Mouse (Mus musculus) forebrain, embryonic 15.5 days (tissue): ENCODE measurements around the gene Adamts12. TPM values are rescaled to one million over a fixed set of nuclear protein-coding genes. Genes with fewer than 3 reads are reported as not detected.
A peak's percentile ranks its signal among the peaks of the same experiment; 100 is the strongest.

Source experiments
- ATAC-seq: fragments of 200-750 bp; cut with Nextera tagmentation; replicated peaks from 2 replicates; pipeline ENCODE4 v1.8.0; 2017; ENCODE audit warnings: mild to moderate bottlenecking, moderate TSS enrichment, moderate library complexity
- H3K27ac ChIP-seq: fragments of 300-500 bp; sonication (generic); replicated peaks from 2 replicates; pipeline ENCODE4 v1.5.1; 2015; ENCODE audit warnings: mild to moderate bottlenecking, inconsistent platforms
- H3K27me3 ChIP-seq: fragments of 300-500 bp; sonication (generic); 2 replicates; pipeline ENCODE4 v1.6.1; 2015; ENCODE audit warnings: inconsistent platforms
- H3K36me3 ChIP-seq: fragments of 300-500 bp; sonication (generic); 2 replicates; pipeline ENCODE4 v1.6.1; 2015; ENCODE audit warnings: mild to moderate bottlenecking, inconsistent platforms
- H3K4me1 ChIP-seq: fragments of 300-500 bp; sonication (generic); 2 replicates; pipeline ENCODE4 v1.6.1; 2015; ENCODE audit warnings: inconsistent platforms
- H3K4me2 ChIP-seq: fragments of 300-500 bp; sonication (generic); replicated peaks from 2 replicates; pipeline ENCODE4 v1.6.1; 2015; ENCODE audit warnings: mild to moderate bottlenecking, inconsistent platforms
- H3K4me3 ChIP-seq: fragments of 300-500 bp; sonication (generic); 2 replicates; pipeline ENCODE4 v1.5.1; 2015; ENCODE audit warnings: mild to moderate bottlenecking, inconsistent platforms
- H3K9ac ChIP-seq: fragments of 300-500 bp; sonication (generic); replicated peaks from 2 replicates; pipeline ENCODE4 v1.6.1; 2015; ENCODE audit warnings: mild to moderate bottlenecking, inconsistent platforms
- H3K9me3 ChIP-seq: fragments of 300-500 bp; sonication (generic); 2 replicates; pipeline ENCODE4 v1.6.1; 2016; ENCODE audit warnings: inconsistent platforms
- WGBS: fragments of 180-500 bp; shearing (Covaris S2); methylation state at CpG from one replicate; pipeline ENCODE4 v1.1.7; 2015; ENCODE audit warnings: mixed read lengths; 5-methylcytosine and 5-hydroxymethylcytosine counted together
- polyA plus RNA-seq: library from polyadenylated mRNA; unstranded; fragments of >200 nt; fragmentation: Nextera tagmentation; extraction: Ambion mirVana; gene quantifications from 2 replicates; pipeline ENCODE4 v1.2.1, GENCODE M21; 2015

The Adamts12 gene
- polyA plus RNA-seq, 1 experiment from 2014 or later = 1.0 TPM

DNA sequence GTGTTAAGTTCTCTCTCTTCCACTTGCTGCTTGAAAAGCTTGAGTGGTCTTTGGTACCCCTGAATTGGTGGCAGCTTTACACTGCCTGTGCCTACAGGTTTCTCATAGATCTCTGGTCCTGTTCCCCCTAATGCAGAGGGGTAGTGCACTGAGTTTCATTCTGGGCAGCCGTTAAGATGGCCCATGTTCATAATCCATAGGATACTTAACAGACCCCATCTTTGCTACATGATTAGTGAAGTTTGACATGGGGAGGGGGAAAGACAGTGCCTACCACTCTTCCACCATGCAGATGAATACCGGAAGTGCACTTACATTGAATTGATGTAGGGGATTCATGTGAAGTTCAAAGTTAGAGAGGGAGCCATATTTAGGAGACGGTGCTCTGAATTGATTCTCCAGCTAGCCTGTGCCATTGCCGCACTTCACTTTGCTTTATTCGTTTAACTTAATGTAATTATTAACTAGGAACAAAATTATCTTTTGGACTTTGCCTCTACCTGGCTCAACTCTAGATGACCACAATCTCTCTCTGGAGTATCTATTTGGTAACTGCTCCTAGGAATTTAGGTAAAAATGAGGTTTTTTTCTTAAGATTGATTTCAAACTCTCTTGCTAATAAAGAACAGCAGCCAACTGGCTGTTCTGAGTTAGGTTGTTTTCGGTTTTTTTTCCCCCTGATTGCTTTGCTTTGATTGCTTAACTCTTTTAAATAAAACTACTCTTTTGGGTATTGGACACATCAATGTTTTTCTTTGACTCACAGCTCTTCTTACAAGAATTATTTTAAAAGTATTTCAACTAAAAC lies 214.9 kb downstream of the Adamts12 start:
- H3K4me3 ChIP-seq = no peak overlapping the region
- no peaks in the 10 kb centered on the region for H3K27me3 ChIP-seq
- H3K36me3 ChIP-seq = no peaks in the 10 kb centered on the region
- 94% methylated on average over 6 of the region's 6 CpGs for WGBS
- H3K4me2 ChIP-seq = no peak overlapping the region
- no peak overlapping the region for H3K9ac ChIP-seq
- no peak overlapping the region for H3K27ac ChIP-seq
- H3K9me3 ChIP-seq = no peaks in the 10 kb centered on the region
- no peaks in the 10 kb centered on the region for H3K4me1 ChIP-seq
- no peak for ATAC-seq

DNA sequence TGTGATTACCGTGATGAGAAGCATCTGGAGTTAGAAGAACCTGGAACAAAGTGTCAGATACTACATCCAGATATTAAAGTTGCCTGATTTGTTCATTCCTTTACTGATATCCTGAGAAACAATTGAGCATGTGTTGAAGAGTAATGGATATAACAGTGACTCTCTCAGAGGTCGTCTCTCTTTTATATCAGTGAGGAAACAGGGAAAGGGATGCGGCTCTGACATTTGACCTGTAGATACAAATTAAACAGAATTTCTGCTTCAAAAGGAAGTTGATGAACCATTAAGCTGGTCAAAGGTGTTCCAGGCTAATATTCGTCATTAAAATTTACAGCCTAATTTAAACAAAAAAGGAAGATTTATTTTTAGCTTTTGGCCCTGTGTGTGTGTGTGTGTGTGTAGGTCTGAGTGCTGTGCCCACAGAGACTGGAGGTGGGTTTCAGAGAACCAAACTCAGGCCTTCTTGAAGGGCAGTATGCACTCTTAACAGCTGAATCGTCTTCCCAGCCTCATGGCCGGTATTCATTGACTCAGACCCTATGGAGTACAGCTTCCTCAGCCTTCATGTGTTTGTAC lies 216.2 kb downstream of the Adamts12 start:
- no peaks in the 10 kb centered on the region for H3K27me3 ChIP-seq
- no peak overlapping the region for H3K9ac ChIP-seq
- 85% methylated on average over 6 of the region's 6 CpGs for WGBS
- H3K4me3 ChIP-seq = no peak overlapping the region
- H3K36me3 ChIP-seq = no peaks in the 10 kb centered on the region
- no peaks in the 10 kb centered on the region for H3K4me1 ChIP-seq
- H3K4me2 ChIP-seq = no peak overlapping the region
- no peak overlapping the region for H3K27ac ChIP-seq
- no peaks in the 10 kb centered on the region for H3K9me3 ChIP-seq
- ATAC-seq = no peak

DNA sequence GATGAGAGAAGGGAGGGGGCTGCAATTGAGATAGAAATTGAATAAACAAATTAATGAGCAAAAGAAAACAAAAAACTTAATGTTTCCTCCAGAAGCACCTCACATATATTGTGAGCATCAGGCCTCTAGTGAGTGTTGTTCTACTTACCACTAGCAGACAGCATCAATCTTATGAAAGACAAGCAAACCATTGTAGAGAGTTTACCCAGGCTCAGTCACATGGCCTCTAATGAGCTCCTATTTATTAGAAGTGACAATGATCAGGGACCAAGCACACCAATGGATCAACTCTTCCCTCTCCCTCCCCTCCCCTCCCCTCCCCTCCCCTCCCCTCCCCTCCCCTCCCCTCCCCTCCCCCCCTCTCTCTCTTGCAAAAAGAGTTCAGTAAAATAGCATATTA lies 218.6 kb downstream of the Adamts12 start:
- Histone ChIP-seq H3K9me3 (no peaks in the 10 kb centered on the region), H3K27ac (no peak overlapping the region), H3K36me3 (no peaks in the 10 kb centered on the region), H3K27me3 (no peaks in the 10 kb centered on the region), H3K4me1 (no peaks in the 10 kb centered on the region), H3K4me3 (no peak overlapping the region), H3K9ac (no peak overlapping the region), H3K4me2 (no peak overlapping the region)
- no peak for ATAC-seq

DNA sequence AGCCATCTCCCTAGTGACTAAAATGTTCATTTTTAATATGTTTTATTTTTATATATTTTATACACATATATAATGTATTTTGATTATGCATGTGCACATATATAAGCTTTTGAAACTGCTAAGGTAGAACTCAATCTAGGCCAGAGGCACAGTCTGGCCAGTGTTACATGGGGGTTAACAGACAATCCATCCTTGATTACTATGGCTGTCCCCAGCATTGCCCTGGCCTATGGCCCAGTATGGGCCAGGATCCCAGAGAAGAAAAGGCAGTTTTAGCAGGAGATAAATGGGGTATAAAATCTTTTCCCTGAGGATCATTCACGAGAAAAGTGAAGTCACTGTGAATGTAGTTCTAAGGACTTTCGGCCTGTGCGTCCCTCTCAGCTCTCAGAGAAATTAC lies 223.2 kb downstream of the Adamts12 start:
- H3K36me3 ChIP-seq = no peaks in the 10 kb centered on the region
- no peaks in the 10 kb centered on the region for H3K9me3 ChIP-seq
- H3K9ac ChIP-seq = no peak overlapping the region
- no peak overlapping the region for H3K4me2 ChIP-seq
- no peaks in the 10 kb centered on the region for H3K27me3 ChIP-seq
- H3K4me3 ChIP-seq = no peak overlapping the region
- H3K27ac ChIP-seq = no peak overlapping the region
- H3K4me1 ChIP-seq = no peaks in the 10 kb centered on the region
- WGBS = 94% methylated on average over 3 of the region's 3 CpGs
- ATAC-seq = no peak

GRCm38 (mm10) chr15:11292246-11292645 lies 227.7 kb downstream of the Adamts12 start:
- Histone ChIP-seq H3K36me3 (no peaks in the 10 kb centered on the region), H3K9ac (no peak overlapping the region), H3K9me3 (no peaks in the 10 kb centered on the region), H3K27ac (no peak overlapping the region), H3K4me2 (no peak overlapping the region), H3K27me3 (no peaks in the 10 kb centered on the region), H3K4me3 (no peak overlapping the region), H3K4me1 (no peaks in the 10 kb centered on the region)
- WGBS = 79% methylated on average over 5 of the region's 5 CpGs
- ATAC-seq = no peak

- ATAC-seq = peak; percentile 56; the same call in 1 of the 2 replicates
- no peaks in the 10 kb centered on the region for H3K9me3 ChIP-seq
- H3K4me3 ChIP-seq = no peak overlapping the region
- no peaks in the 10 kb centered on the region for H3K27me3 ChIP-seq
- no peaks in the 10 kb centered on the region for H3K4me1 ChIP-seq
- H3K4me2 ChIP-seq = no peak overlapping the region
- no peak overlapping the region for H3K27ac ChIP-seq
- no peak overlapping the region for H3K9ac ChIP-seq
- no peaks in the 10 kb centered on the region for H3K36me3 ChIP-seq
- 67% methylated on average over 6 of the region's 6 CpGs for WGBS
Observed at GRCm38 (mm10) chr15:11295016-11295415, 230.4 kb downstream of the Adamts12 start.

DNA sequence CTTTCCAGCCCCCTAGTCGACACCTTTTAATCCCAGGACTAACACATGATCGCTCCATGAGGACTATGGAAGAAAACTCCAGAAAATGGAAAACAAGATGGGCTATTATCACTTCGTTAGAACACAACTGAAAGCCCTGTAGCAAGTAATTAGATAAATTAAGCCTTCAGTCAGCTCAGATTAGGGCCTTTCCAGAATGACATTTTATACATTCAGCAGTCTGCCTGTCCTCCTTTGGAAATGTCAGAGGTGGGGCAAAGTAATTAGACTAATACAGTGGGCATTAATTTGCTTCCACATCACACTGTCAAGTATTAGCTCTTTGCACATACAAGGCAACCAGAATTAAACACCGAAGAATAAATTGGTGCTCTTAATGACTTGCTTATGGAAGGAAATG lies 233.4 kb downstream of the Adamts12 start:
- WGBS = 27% methylated on average over 4 of the region's 4 CpGs
- Histone ChIP-seq H3K27me3 (no peaks in the 10 kb centered on the region), H3K9me3 (no peaks in the 10 kb centered on the region), H3K4me1 (no peaks in the 10 kb centered on the region), H3K4me2 (no peak overlapping the region), H3K36me3 (no peaks in the 10 kb centered on the region), H3K9ac (no peak overlapping the region), H3K4me3 (no peak overlapping the region), H3K27ac (no peak overlapping the region)
- ATAC-seq = peak; percentile 72

DNA sequence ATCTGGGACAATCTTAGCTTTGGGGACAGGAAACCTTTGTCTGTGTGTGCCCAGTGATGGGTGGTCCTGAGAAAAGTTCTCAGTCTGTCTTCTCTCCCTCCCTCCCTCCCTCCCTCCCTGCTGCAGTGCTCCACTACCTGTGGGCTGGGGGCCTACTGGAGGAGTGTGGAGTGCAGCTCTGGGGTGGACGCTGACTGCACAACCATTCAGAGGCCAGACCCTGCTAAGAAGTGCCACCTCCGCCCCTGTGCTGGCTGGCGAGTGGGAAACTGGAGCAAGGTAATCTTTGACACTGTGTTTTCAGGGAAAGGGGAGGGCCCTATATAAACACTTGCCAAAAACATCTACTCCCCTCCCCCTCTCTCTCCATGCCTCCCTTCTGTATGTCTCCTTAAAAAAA lies 252.5 kb downstream of the Adamts12 start:
- H3K27me3 ChIP-seq = no peaks in the 10 kb centered on the region
- H3K27ac ChIP-seq = no peak overlapping the region
- no peak overlapping the region for H3K9ac ChIP-seq
- H3K4me2 ChIP-seq = no peak overlapping the region
- no peaks in the 10 kb centered on the region for H3K9me3 ChIP-seq
- no peaks in the 10 kb centered on the region for H3K36me3 ChIP-seq
- 49% methylated on average over 3 of the region's 3 CpGs for WGBS
- no peak overlapping the region for H3K4me3 ChIP-seq
- ATAC-seq = no peak
- no peaks in the 10 kb centered on the region for H3K4me1 ChIP-seq

GRCm38 (mm10) chr15:11320481-11320880 lies 255.9 kb downstream of the Adamts12 start:
- H3K4me1 ChIP-seq = no peaks in the 10 kb centered on the region
- H3K27me3 ChIP-seq = no peaks in the 10 kb centered on the region
- no peaks in the 10 kb centered on the region for H3K36me3 ChIP-seq
- no peak overlapping the region for H3K4me2 ChIP-seq
- no peaks in the 10 kb centered on the region for H3K9me3 ChIP-seq
- 29% methylated on average over 8 of the region's 8 CpGs for WGBS
- H3K9ac ChIP-seq = no peak overlapping the region
- H3K4me3 ChIP-seq = no peak overlapping the region
- H3K27ac ChIP-seq = no peak overlapping the region
- peak; percentile 79 for ATAC-seq

DNA sequence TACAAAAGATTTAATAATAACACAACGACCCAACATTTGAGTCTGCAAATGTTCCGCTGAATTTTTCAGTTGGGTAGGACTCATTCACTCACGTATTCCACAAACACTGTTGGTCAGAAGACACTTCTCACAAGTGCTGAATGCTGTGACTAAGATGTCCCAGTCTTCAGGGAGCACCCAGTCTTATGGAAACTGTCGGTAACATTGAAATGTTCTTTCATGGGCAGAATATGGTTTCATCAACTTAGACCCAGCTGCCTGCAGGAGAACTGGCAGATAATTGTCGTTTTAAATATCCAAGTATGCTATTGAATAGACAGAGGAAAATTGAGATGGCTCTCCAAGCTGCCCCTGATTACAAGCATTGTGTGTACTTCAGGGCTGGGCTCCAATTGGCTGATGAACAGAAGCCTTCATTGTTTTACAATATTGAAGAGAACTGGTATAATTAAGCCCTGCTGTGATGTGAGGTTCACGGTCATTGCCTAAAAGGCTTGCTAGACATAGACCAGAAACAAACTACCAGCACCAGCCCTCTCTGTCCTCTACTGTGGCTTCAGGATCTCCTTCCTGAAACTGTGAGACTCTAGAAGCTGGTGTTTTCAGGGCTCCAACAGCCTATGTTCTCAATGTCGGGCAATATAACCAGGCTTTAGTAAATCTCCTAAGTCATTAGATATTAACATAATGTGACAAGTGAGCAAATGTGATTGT lies 275.0 kb downstream of the Adamts12 start:
- 45% methylated on average over 7 of the region's 7 CpGs for WGBS
- H3K36me3 ChIP-seq = no peaks in the 10 kb centered on the region
- H3K9ac ChIP-seq = no peak overlapping the region
- H3K27ac ChIP-seq = 0 out of 2 replicates have a peak overlapping the region, but pooled peaks have one; percentile 37
- H3K4me3 ChIP-seq = no peak overlapping the region
- H3K9me3 ChIP-seq = no peaks in the 10 kb centered on the region
- peak; percentile 89 for ATAC-seq
- H3K4me1 ChIP-seq = peaks cover 5% of the 10 kb centered on the region; the same call in 1 of the 2 replicates
- H3K4me2 ChIP-seq = no peak overlapping the region
- no peaks in the 10 kb centered on the region for H3K27me3 ChIP-seq

GRCm38 (mm10) chr15:11355865-11356264 lies 291.3 kb downstream of the Adamts12 start:
- H3K9ac ChIP-seq = no peak overlapping the region
- H3K4me2 ChIP-seq = no peak overlapping the region
- no peak overlapping the region for H3K27ac ChIP-seq
- no peaks in the 10 kb centered on the region for H3K4me1 ChIP-seq
- no peak overlapping the region for H3K4me3 ChIP-seq
- ATAC-seq = no peak
- H3K36me3 ChIP-seq = no peaks in the 10 kb centered on the region
- H3K9me3 ChIP-seq = no peaks in the 10 kb centered on the region
- H3K27me3 ChIP-seq = no peaks in the 10 kb centered on the region
- 64% methylated on average over 3 of the region's 3 CpGs for WGBS

DNA sequence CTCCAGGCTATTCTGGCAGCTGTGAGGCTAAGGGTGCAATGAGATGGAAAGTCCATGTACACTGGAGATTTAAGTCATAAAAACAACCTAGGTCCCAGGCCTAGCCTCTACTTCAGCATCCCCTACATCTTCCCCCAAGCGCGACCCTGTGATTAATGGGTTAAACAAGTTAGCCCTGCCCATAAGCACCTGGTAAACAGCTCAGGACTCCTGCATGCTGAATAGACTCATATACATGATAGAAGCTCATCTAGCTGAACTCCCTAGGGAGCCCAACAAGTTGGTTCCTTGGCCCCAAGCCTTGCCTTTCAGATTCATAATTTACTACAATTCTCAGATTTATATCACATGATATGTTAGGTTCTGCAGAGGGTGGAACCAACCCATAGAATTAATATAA lies 292.9 kb downstream of the Adamts12 start:
- Histone ChIP-seq H3K4me1 (no peaks in the 10 kb centered on the region), H3K4me2 (no peak overlapping the region), H3K36me3 (no peaks in the 10 kb centered on the region), H3K27me3 (no peaks in the 10 kb centered on the region), H3K9me3 (no peaks in the 10 kb centered on the region), H3K27ac (no peak overlapping the region), H3K4me3 (no peak overlapping the region), H3K9ac (no peak overlapping the region)
- no peak for ATAC-seq
- WGBS = 90% methylated on average over 2 of the region's 2 CpGs
